Mouse (Mus musculus): Measurements from ENCODE around the gene Bpifb2.

- no peak for TF ChIP-seq POLR2A (IDR thresholded peaks at IDR 0.05; ENCODE audit: borderline replicate concordance, control insufficient read depth, low read depth, low read length)
- TF ChIP-seq CTCF (IDR thresholded peaks at IDR 0.05; ENCODE audit: control insufficient read depth, insufficient read depth, low read length): peak; percentile 58
These were observed 23.9 kb upstream of the Bpifb2 start for GRCm38 (mm10) chr2:153851030-153851360.

All from bone marrow, adult 2 months (tissue).